Mouse (Mus musculus): ENCODE measurements at regions not wholly inside any gene's neighbourhood (a gene's known extent, or its start where the extent isn't known, plus 50 kb on each side); places are given as distances from the start of the nearest gene placed in this dataset.
"Not testable (repeated sequence)": the region's sequence is repeated elsewhere in the genome, so short reads cannot be mapped to it uniquely, and the experiment has no call there.

- H3K27ac ChIP-seq (ENCODE audit: low read depth, low read length): no peak overlapping the region
- no peaks in the 10 kb centered on the region for H3K36me3 ChIP-seq (ENCODE audit: control insufficient read depth, insufficient read depth, low read length)
- ATAC-seq: no peak
- H3K4me3 ChIP-seq (ENCODE audit: low read length): no peak overlapping the region
- no peaks in the 10 kb centered on the region for H3K9me3 ChIP-seq (ENCODE audit: control insufficient read depth, low read length)
- H3K27me3 ChIP-seq (replicated peaks; ENCODE audit: control insufficient read depth, insufficient read depth, low read length): no peaks in the 10 kb centered on the region
- 84% methylated on average over 6 of the region's 6 CpGs for WGBS
- no peaks in the 10 kb centered on the region for H3K4me1 ChIP-seq (ENCODE audit: control insufficient read depth, insufficient read depth, low read depth, low read length)
- no peak overlapping the region for H3K4me2 ChIP-seq (ENCODE audit: low read length)
- no peak overlapping the region for H3K9ac ChIP-seq (ENCODE audit: low read depth, low read length)
Observed at GRCm38 (mm10) chr7:138708373-138708772, 137.5 kb upstream of the Ppp2r2d start.

DNA sequence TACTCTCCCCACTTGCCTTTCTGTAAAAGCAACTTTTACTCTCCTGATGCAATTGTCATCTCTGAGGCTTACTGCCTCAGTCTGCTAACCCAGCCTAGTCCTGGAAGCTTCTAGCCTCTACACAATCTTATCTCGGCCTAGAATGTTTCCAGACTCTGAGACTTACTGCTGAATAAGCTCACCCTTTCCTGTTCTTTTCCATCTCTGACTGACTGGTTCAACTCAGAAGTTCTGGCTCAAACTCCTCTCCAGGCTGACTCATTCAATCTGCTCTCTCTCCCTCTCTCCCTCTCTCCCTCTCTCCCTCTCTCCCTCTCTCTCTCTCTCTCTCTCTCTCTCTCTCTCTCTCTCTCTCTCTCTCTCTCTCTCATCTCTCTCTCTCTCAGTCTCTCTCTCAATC, 146.3 kb upstream of the Ppp2r2d start:
- H3K27ac ChIP-seq (ENCODE audit: low read depth, low read length); H3K27me3 ChIP-seq (replicated peaks; ENCODE audit: control insufficient read depth, insufficient read depth, low read length); H3K4me2 ChIP-seq (ENCODE audit: low read length); H3K9me3 ChIP-seq (ENCODE audit: control insufficient read depth, low read length); ATAC-seq; H3K9ac ChIP-seq (ENCODE audit: low read depth, low read length); H3K4me3 ChIP-seq (ENCODE audit: low read length); H3K4me1 ChIP-seq (ENCODE audit: control insufficient read depth, insufficient read depth, low read depth, low read length); H3K36me3 ChIP-seq (ENCODE audit: control insufficient read depth, insufficient read depth, low read length): not testable (repeated sequence)
- 78% methylated on average over 1 of the region's 1 CpGs for WGBS

DNA sequence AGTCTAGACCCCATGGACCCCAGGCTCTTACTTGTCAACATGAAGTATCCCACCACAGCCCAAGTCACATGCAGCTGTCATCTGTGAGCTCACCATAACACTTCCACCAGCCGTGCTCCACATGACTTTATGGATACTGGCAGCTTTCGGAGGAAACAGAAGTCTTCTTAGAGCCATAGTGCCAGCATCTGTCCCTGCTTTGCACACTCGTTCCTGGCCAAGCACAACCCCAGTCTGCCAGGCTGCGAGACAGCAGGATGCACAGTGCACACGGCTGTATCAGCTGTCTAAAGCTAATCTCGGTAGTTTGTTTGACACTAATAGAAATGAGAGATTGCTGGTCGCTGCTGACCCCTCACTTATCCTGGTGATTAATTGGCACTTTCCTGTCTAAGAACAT, 163.7 kb upstream of the Ppp2r2d start:
- Histone ChIP-seq H3K27ac (ENCODE audit: low read depth, low read length) (no peak overlapping the region), H3K36me3 (ENCODE audit: control insufficient read depth, insufficient read depth, low read length) (no peaks in the 10 kb centered on the region), H3K4me1 (ENCODE audit: control insufficient read depth, insufficient read depth, low read depth, low read length) (0 out of 2 replicates have a peak, but pooled peaks cover 2% of the 10 kb centered on the region), H3K9ac (ENCODE audit: low read depth, low read length) (no peak overlapping the region), H3K27me3 (replicated peaks; ENCODE audit: control insufficient read depth, insufficient read depth, low read length) (no peaks in the 10 kb centered on the region), H3K9me3 (ENCODE audit: control insufficient read depth, low read length) (no peaks in the 10 kb centered on the region), H3K4me3 (ENCODE audit: low read length) (no peak overlapping the region), H3K4me2 (ENCODE audit: low read length) (no peak overlapping the region)
- WGBS: 61% methylated on average over 7 of the region's 7 CpGs
- ATAC-seq: no peak

DNA sequence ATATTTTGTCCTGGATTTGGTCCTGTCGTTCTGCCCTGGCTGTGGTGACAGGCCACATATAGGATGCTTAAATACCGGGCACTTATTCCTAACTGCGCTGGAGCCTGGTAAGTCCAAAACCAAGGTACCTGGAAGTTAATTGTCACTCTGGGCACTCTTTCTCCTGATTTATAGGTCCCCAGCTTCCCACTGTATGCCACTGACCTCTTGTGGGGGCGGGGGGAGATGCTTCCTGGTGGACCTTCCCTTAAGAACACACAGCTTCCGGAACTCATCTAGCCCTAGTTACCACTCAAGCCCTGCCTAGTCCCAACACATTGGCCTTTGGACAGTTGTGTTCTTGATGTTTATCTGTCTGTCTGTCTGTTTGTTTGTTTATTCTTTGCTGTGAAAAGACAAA, 165.3 kb upstream of the Ppp2r2d start:
- no peaks in the 10 kb centered on the region for H3K9me3 ChIP-seq (ENCODE audit: control insufficient read depth, low read length)
- no peak overlapping the region for H3K27ac ChIP-seq (ENCODE audit: low read depth, low read length)
- no peak overlapping the region for H3K4me2 ChIP-seq (ENCODE audit: low read length)
- H3K36me3 ChIP-seq (ENCODE audit: control insufficient read depth, insufficient read depth, low read length): no peaks in the 10 kb centered on the region
- no peak overlapping the region for H3K4me3 ChIP-seq (ENCODE audit: low read length)
- H3K4me1 ChIP-seq (ENCODE audit: control insufficient read depth, insufficient read depth, low read depth, low read length): 0 out of 2 replicates have a peak, but pooled peaks cover 2% of the 10 kb centered on the region
- no peak overlapping the region for H3K9ac ChIP-seq (ENCODE audit: low read depth, low read length)
- 84% methylated on average over 5 of the region's 5 CpGs for WGBS
- no peak for ATAC-seq
- H3K27me3 ChIP-seq (replicated peaks; ENCODE audit: control insufficient read depth, insufficient read depth, low read length): no peaks in the 10 kb centered on the region

DNA sequence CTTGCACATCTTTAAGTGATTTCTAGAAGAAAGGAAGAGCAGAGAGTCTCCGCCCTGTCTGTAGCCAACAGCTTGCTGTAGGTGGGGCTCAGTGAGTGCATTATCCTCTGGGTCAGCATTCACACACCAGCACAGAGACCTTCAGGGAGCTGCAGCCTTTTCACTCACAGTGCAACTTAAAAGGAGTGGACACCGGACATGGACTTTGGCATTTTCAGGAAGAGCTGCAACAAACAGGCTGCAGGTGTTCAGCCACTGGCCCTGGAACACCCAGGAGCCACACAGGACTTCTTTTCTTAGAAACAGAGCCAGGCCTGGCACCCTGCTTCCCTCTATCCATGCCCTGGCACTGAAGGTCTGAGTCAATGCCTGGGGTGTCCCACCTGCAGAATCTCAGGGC, 166.3 kb upstream of the Ppp2r2d start:
- H3K27ac ChIP-seq (ENCODE audit: low read depth, low read length): no peak overlapping the region
- no peaks in the 10 kb centered on the region for H3K36me3 ChIP-seq (ENCODE audit: control insufficient read depth, insufficient read depth, low read length)
- no peaks in the 10 kb centered on the region for H3K27me3 ChIP-seq (replicated peaks; ENCODE audit: control insufficient read depth, insufficient read depth, low read length)
- no peak overlapping the region for H3K9ac ChIP-seq (ENCODE audit: low read depth, low read length)
- no peak for ATAC-seq
- 0 out of 2 replicates have a peak, but pooled peaks cover 2% of the 10 kb centered on the region for H3K4me1 ChIP-seq (ENCODE audit: control insufficient read depth, insufficient read depth, low read depth, low read length)
- H3K9me3 ChIP-seq (ENCODE audit: control insufficient read depth, low read length): no peaks in the 10 kb centered on the region
- no peak overlapping the region for H3K4me2 ChIP-seq (ENCODE audit: low read length)
- 87% methylated on average over 2 of the region's 2 CpGs for WGBS
- H3K4me3 ChIP-seq (ENCODE audit: low read length): no peak overlapping the region

- Histone ChIP-seq H3K27me3 (replicated peaks; ENCODE audit: control insufficient read depth, insufficient read depth, low read length) (no peaks in the 10 kb centered on the region), H3K4me3 (ENCODE audit: low read length) (no peak overlapping the region), H3K27ac (ENCODE audit: low read depth, low read length) (no peak overlapping the region), H3K9ac (ENCODE audit: low read depth, low read length) (no peak overlapping the region), H3K9me3 (ENCODE audit: control insufficient read depth, low read length) (no peaks in the 10 kb centered on the region), H3K4me1 (ENCODE audit: control insufficient read depth, insufficient read depth, low read depth, low read length) (peaks cover 7% of the 10 kb centered on the region), H3K4me2 (ENCODE audit: low read length) (no peak overlapping the region), H3K36me3 (ENCODE audit: control insufficient read depth, insufficient read depth, low read length) (no peaks in the 10 kb centered on the region)
- no peak for ATAC-seq
- 21% methylated on average over 1 of the region's 1 CpGs for WGBS
Observed at GRCm38 (mm10) chr7:138672959-138673358, 172.9 kb upstream of the Ppp2r2d start.

DNA sequence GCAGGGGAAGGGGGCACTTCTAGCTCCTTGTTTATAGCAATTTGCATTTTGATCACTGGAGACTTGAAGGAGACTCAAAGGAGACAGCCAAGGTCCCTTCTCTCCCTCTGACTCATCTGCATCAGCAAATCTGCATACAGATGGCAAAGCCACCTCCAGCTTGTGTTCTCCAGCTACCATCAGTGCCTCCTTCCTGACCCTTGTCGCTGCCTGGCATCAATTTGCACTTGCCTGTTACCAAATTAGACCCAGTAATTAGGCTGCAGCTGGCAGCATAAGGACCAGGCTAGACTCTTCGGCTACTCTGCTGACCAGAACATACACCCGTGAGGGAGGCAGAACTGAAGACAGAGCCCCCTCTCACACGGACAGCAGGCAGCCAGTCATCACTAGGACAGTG, 177.5 kb upstream of the Ppp2r2d start:
- no peak overlapping the region for H3K9ac ChIP-seq (ENCODE audit: low read depth, low read length)
- no peaks in the 10 kb centered on the region for H3K27me3 ChIP-seq (replicated peaks; ENCODE audit: control insufficient read depth, insufficient read depth, low read length)
- peaks cover 8% of the 10 kb centered on the region for H3K4me1 ChIP-seq (ENCODE audit: control insufficient read depth, insufficient read depth, low read depth, low read length)
- H3K4me2 ChIP-seq (ENCODE audit: low read length): no peak overlapping the region
- ATAC-seq: no peak; the same call in 1 of the 2 replicates
- H3K27ac ChIP-seq (ENCODE audit: low read depth, low read length): no peak overlapping the region
- H3K9me3 ChIP-seq (ENCODE audit: control insufficient read depth, low read length): no peaks in the 10 kb centered on the region
- no peaks in the 10 kb centered on the region for H3K36me3 ChIP-seq (ENCODE audit: control insufficient read depth, insufficient read depth, low read length)
- no peak overlapping the region for H3K4me3 ChIP-seq (ENCODE audit: low read length)
- 15% methylated on average over 4 of the region's 4 CpGs for WGBS

DNA sequence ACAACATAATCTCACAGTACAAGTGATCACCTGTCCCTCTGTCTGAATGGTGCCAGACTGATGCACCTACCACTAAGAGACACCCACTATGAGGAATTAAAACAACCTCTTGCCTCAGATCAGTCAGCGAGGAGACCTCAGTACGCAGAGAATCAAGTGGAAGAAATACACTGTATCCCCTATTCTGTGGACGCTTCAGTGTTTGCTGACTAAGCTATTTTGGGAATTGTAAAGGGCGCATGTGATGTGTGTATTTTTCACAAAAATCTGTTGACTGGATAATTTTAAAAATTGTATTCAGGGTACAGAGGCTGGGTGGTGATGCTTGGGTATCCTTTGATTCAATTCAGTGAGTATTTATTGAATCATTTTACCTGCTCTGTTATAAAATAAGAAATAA, 185.8 kb upstream of the Ppp2r2d start:
- H3K4me3 ChIP-seq (ENCODE audit: low read length): no peak overlapping the region
- H3K4me1 ChIP-seq (ENCODE audit: control insufficient read depth, insufficient read depth, low read depth, low read length): no peaks in the 10 kb centered on the region; the same call in none of the 2 replicates
- no peaks in the 10 kb centered on the region for H3K9me3 ChIP-seq (ENCODE audit: control insufficient read depth, low read length)
- no peak overlapping the region for H3K9ac ChIP-seq (ENCODE audit: low read depth, low read length)
- 90% methylated on average over 4 of the region's 4 CpGs for WGBS
- no peaks in the 10 kb centered on the region for H3K36me3 ChIP-seq (ENCODE audit: control insufficient read depth, insufficient read depth, low read length)
- H3K27me3 ChIP-seq (replicated peaks; ENCODE audit: control insufficient read depth, insufficient read depth, low read length): no peaks in the 10 kb centered on the region
- no peak overlapping the region for H3K27ac ChIP-seq (ENCODE audit: low read depth, low read length)
- no peak overlapping the region for H3K4me2 ChIP-seq (ENCODE audit: low read length)
- no peak for ATAC-seq

DNA sequence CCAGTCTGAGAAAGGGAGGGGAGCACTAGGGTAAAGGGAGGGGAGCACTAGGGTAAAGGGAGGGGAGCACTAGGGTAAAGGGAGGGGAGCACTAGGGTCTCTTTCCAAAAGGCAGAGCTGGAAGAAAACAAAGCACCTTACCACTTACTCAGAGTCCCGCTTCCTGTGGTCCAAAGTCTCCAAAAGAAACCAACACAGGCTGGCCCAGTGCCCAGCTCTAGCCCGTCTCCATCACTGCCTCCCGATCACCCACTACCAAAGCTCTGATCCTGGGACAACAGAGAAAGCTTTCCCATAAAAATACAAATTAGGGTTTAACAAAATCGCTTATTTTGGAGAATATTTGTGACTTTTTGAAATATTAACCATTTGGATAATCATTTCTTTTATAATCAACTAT, 188.4 kb upstream of the Ppp2r2d start:
- 74% methylated on average over 4 of the region's 4 CpGs for WGBS
- Histone ChIP-seq H3K27me3 (replicated peaks; ENCODE audit: control insufficient read depth, insufficient read depth, low read length) (no peaks in the 10 kb centered on the region), H3K27ac (ENCODE audit: low read depth, low read length) (no peak overlapping the region), H3K36me3 (ENCODE audit: control insufficient read depth, insufficient read depth, low read length) (no peaks in the 10 kb centered on the region), H3K9me3 (ENCODE audit: control insufficient read depth, low read length) (no peaks in the 10 kb centered on the region), H3K9ac (ENCODE audit: low read depth, low read length) (no peak overlapping the region), H3K4me1 (ENCODE audit: control insufficient read depth, insufficient read depth, low read depth, low read length) (no peaks in the 10 kb centered on the region; the same call in none of the 2 replicates), H3K4me2 (ENCODE audit: low read length) (no peak overlapping the region), H3K4me3 (ENCODE audit: low read length) (no peak overlapping the region)
- no peak for ATAC-seq

DNA sequence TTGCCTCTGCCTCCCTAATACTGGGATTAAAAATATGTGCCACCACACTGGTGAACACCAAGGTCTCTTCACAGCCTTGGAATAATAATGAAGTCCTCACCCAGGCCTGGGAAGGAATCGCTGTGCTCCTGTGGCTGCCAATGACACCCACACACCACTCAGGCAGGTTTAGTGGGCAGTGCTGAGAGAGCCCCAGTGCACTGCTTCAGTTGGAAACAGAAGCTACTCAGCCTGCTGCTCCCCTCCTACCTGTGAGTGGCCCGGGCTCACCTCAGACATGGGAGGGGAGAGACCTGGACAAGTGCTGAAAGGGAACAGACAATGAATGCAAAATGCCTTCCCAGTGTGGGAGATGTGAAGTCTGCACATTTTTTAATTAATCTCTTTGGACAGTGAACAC, 188.8 kb upstream of the Ppp2r2d start:
- WGBS: 73% methylated on average over 2 of the region's 2 CpGs
- H3K4me1 ChIP-seq (ENCODE audit: control insufficient read depth, insufficient read depth, low read depth, low read length): no peaks in the 10 kb centered on the region; the same call in none of the 2 replicates
- H3K27me3 ChIP-seq (replicated peaks; ENCODE audit: control insufficient read depth, insufficient read depth, low read length): no peaks in the 10 kb centered on the region
- no peak overlapping the region for H3K9ac ChIP-seq (ENCODE audit: low read depth, low read length)
- H3K4me2 ChIP-seq (ENCODE audit: low read length): no peak overlapping the region
- H3K36me3 ChIP-seq (ENCODE audit: control insufficient read depth, insufficient read depth, low read length): no peaks in the 10 kb centered on the region
- no peak for ATAC-seq
- H3K9me3 ChIP-seq (ENCODE audit: control insufficient read depth, low read length): no peaks in the 10 kb centered on the region
- no peak overlapping the region for H3K4me3 ChIP-seq (ENCODE audit: low read length)
- H3K27ac ChIP-seq (ENCODE audit: low read depth, low read length): no peak overlapping the region
